Mouse (Mus musculus) brain, embryonic 14.5 days (tissue): ENCODE data around the gene Tgfbr3.

Experiments used
- CTCF ChIP-seq: fragments of 200-500 bp; IDR thresholded peaks from 2 replicates; pipeline ENCODE4 v1.5.1; 2012; ENCODE audit warnings: inconsistent platforms, mild to moderate bottlenecking, moderate library complexity, borderline replicate concordance; ENCODE audit not compliant: insufficient read depth, insufficient read length; ENCODE audit errors: extremely low read depth
- POLR2A ChIP-seq: fragments of 200-500 bp; IDR thresholded peaks from 2 replicates; pipeline ENCODE4 v1.6.1; 2012; ENCODE audit warnings: mild to moderate bottlenecking, inconsistent platforms, borderline replicate concordance; ENCODE audit not compliant: poor library complexity, insufficient read depth, insufficient read length, severe bottlenecking; ENCODE audit errors: extremely low read depth

GRCm38 (mm10) chr5:107177248-107177647 is 112.2 kb downstream of the Tgfbr3 start:
- TF ChIP-seq CTCF = no peak
- TF ChIP-seq POLR2A = no peak
